Mouse (Mus musculus) liver, embryonic 14.5 days (tissue): ENCODE results near the gene Tgfb2.

Experiments used
- CTCF ChIP-seq: IDR thresholded peaks from 2 replicates; pipeline ENCODE4 v1.5.1; 2016; ENCODE audit warnings: antibody characterized with exemption, low read depth, control low read depth
- EP300 ChIP-seq: IDR thresholded peaks from 2 replicates; pipeline ENCODE4 v1.6.1; 2016; ENCODE audit warnings: antibody characterized with exemption, low read depth

- TF ChIP-seq CTCF (no peak), EP300 (no peak)
Observed at GRCm38 (mm10) chr1:186702391-186703255, 3.2 kb downstream of the Tgfb2 start.
